Mouse (Mus musculus) heart, adult 18-20 months (tissue): ENCODE measurements at regions not wholly inside any gene's neighbourhood (a gene's known extent, or its start where the extent isn't known, plus 50 kb on each side); places are given as distances from the start of the nearest gene placed in this dataset.

Source experiments
- DNase-seq, 2 experiments: peaks; one replicate each; pipeline ENCODE4 v3.0.0; 2021 to 2022; ENCODE audit warnings: mixed read lengths in 1 of 2

GRCm38 (mm10) chr9:113601451-113601850 is 106.6 kb downstream of the Pdcd6ip start:
- no peak for DNase-seq

GRCm38 (mm10) chr9:113587260-113587659 is 120.8 kb downstream of the Pdcd6ip start:
- DNase-seq: no peak

- DNase-seq: no peak
Observed at GRCm38 (mm10) chr9:113586477-113586876, 121.6 kb downstream of the Pdcd6ip start.

- no peak for DNase-seq
Observed at GRCm38 (mm10) chr9:113578221-113578620, 129.8 kb downstream of the Pdcd6ip start.

GRCm38 (mm10) chr9:113568849-113569248 is 139.2 kb downstream of the Pdcd6ip start:
- DNase-seq: no peak

- DNase-seq: peak; percentile 6 to 10
Observed at GRCm38 (mm10) chr9:113567705-113568104, 140.4 kb downstream of the Pdcd6ip start.

GRCm38 (mm10) chr9:113566620-113567019 is 141.4 kb downstream of the Pdcd6ip start:
- no peak for DNase-seq

GRCm38 (mm10) chr9:113553911-113554310 is 154.1 kb downstream of the Pdcd6ip start:
- DNase-seq: no peak

GRCm38 (mm10) chr9:113547458-113547857 is 160.6 kb downstream of the Pdcd6ip start:
- DNase-seq: no peak

- peak; percentile 22 to 63 for DNase-seq
Observed at GRCm38 (mm10) chr9:113528586-113528985, 179.5 kb downstream of the Pdcd6ip start.

- DNase-seq: no peak
Observed at GRCm38 (mm10) chr9:113524307-113524706, 183.8 kb downstream of the Pdcd6ip start.

GRCm38 (mm10) chr9:113523173-113523572 is 184.9 kb downstream of the Pdcd6ip start:
- DNase-seq: no peak

- no peak for DNase-seq
Observed at GRCm38 (mm10) chr9:113519727-113520126, 188.3 kb downstream of the Pdcd6ip start.

- no peak for DNase-seq
Observed at GRCm38 (mm10) chr9:113518482-113518881, 189.6 kb downstream of the Pdcd6ip start.

GRCm38 (mm10) chr9:113517756-113518155 is 190.3 kb downstream of the Pdcd6ip start:
- no peak for DNase-seq

GRCm38 (mm10) chr9:113515703-113516020 is 192.4 kb downstream of the Pdcd6ip start:
- no peak for DNase-seq

- DNase-seq: no peak
Observed at GRCm38 (mm10) chr9:113514846-113515702, 193.0 kb downstream of the Pdcd6ip start.

- no peak for DNase-seq
Observed at GRCm38 (mm10) chr9:113511302-113511701, 196.8 kb downstream of the Pdcd6ip start.

GRCm38 (mm10) chr9:113509368-113509767 is 198.7 kb downstream of the Pdcd6ip start:
- DNase-seq: no peak

GRCm38 (mm10) chr9:113508821-113509220 is 199.2 kb downstream of the Pdcd6ip start:
- no peak for DNase-seq

GRCm38 (mm10) chr9:113507561-113508460 is 200.2 kb downstream of the Pdcd6ip start:
- no peak for DNase-seq

- no peak for DNase-seq
Observed at GRCm38 (mm10) chr9:113499246-113499645, 208.8 kb downstream of the Pdcd6ip start.

- DNase-seq: no peak
Observed at GRCm38 (mm10) chr9:113496176-113496732, 211.8 kb downstream of the Pdcd6ip start.
